Mouse (Mus musculus) neural tube, embryonic 15.5 days (tissue): ENCODE measurements around the gene Lsamp. TPM values are rescaled to one million over a fixed set of nuclear protein-coding genes. Genes with fewer than 3 reads are reported as not detected.

Experiments used
- ATAC-seq: fragments of 200-750 bp; cut with Nextera tagmentation; 2 replicates; pipeline ENCODE4 v1.8.0; 2017; ENCODE audit warnings: mild to moderate bottlenecking, moderate TSS enrichment, moderate library complexity; ENCODE audit not compliant: low FRiP score
- H3K27ac ChIP-seq: fragments of 300-500 bp; sonication (generic); replicated peaks from 2 replicates; pipeline ENCODE4 v1.5.1; 2015; ENCODE audit warnings: mild to moderate bottlenecking, inconsistent platforms
- H3K27me3 ChIP-seq: fragments of 300-500 bp; sonication (generic); replicated peaks from 2 replicates; pipeline ENCODE4 v1.6.1; 2015; ENCODE audit warnings: inconsistent platforms
- H3K36me3 ChIP-seq: fragments of 300-500 bp; sonication (generic); 2 replicates; pipeline ENCODE4 v1.6.1; 2015; ENCODE audit warnings: inconsistent platforms
- H3K4me1 ChIP-seq: fragments of 300-500 bp; sonication (generic); 2 replicates; pipeline ENCODE4 v1.6.1; 2015; ENCODE audit warnings: inconsistent platforms
- H3K4me2 ChIP-seq: fragments of 300-500 bp; sonication (generic); 2 replicates; pipeline ENCODE4 v1.6.1; 2015; ENCODE audit warnings: inconsistent platforms, mild to moderate bottlenecking, moderate library complexity
- H3K4me3 ChIP-seq: fragments of 300-500 bp; sonication (generic); replicated peaks from 2 replicates; pipeline ENCODE4 v1.5.1; 2015; ENCODE audit warnings: mild to moderate bottlenecking, inconsistent platforms
- H3K9ac ChIP-seq: fragments of 300-500 bp; sonication (generic); replicated peaks from 2 replicates; pipeline ENCODE4 v1.6.1; 2015; ENCODE audit warnings: mild to moderate bottlenecking, inconsistent platforms
- H3K9me3 ChIP-seq: fragments of 300-500 bp; sonication (generic); replicated peaks from 2 replicates; pipeline ENCODE4 v1.6.1; 2016; ENCODE audit warnings: inconsistent platforms
- WGBS: fragments of 180-500 bp; shearing (Covaris S2); methylation state at CpG from one replicate; pipeline ENCODE4 v1.1.7; 2015; ENCODE audit warnings: mixed read lengths; 5-methylcytosine and 5-hydroxymethylcytosine counted together
- polyA plus RNA-seq: library from polyadenylated mRNA; unstranded; fragments of >200 nt; fragmentation: Nextera tagmentation; extraction: Ambion mirVana; gene quantifications from 2 replicates; pipeline ENCODE4 v1.2.1, GENCODE M21; 2015

The Lsamp gene
- polyA plus RNA-seq, 1 experiment from 2014 or later, result 124 TPM

GRCm38 (mm10) chr16:41653261-41653660 lies 1669.1 kb downstream of the Lsamp start:
- no peaks in the 10 kb centered on the region for H3K36me3 ChIP-seq
- H3K27ac ChIP-seq, result no peak overlapping the region
- H3K4me1 ChIP-seq, result no peaks in the 10 kb centered on the region
- no peak overlapping the region for H3K4me3 ChIP-seq
- no peak overlapping the region for H3K4me2 ChIP-seq
- no peaks in the 10 kb centered on the region for H3K9me3 ChIP-seq
- H3K9ac ChIP-seq, result no peak overlapping the region
- WGBS, result 87% methylated on average over 2 of the region's 2 CpGs
- H3K27me3 ChIP-seq, result no peaks in the 10 kb centered on the region
- ATAC-seq, result no peak

- no peak for ATAC-seq
- H3K9me3 ChIP-seq, result no peaks in the 10 kb centered on the region
- no peak overlapping the region for H3K4me2 ChIP-seq
- H3K4me1 ChIP-seq, result no peaks in the 10 kb centered on the region
- no peak overlapping the region for H3K9ac ChIP-seq
- 76% methylated on average over 2 of the region's 2 CpGs for WGBS
- no peak overlapping the region for H3K4me3 ChIP-seq
- H3K27me3 ChIP-seq, result no peaks in the 10 kb centered on the region
- no peak overlapping the region for H3K27ac ChIP-seq
- H3K36me3 ChIP-seq, result no peaks in the 10 kb centered on the region
These were observed 1690.3 kb downstream of the Lsamp start for GRCm38 (mm10) chr16:41674316-41675038.

- 75% methylated on average over 3 of the region's 3 CpGs for WGBS
These were observed 1691.6 kb downstream of the Lsamp start for GRCm38 (mm10) chr16:41675774-41676173.

GRCm38 (mm10) chr16:41692435-41692834 lies 1708.3 kb downstream of the Lsamp start:
- Histone ChIP-seq H3K9me3 (no peaks in the 10 kb centered on the region), H3K27me3 (no peaks in the 10 kb centered on the region), H3K4me2 (no peak overlapping the region), H3K27ac (no peak overlapping the region), H3K9ac (no peak overlapping the region), H3K4me1 (no peaks in the 10 kb centered on the region), H3K4me3 (no peak overlapping the region), H3K36me3 (no peaks in the 10 kb centered on the region)
- no peak for ATAC-seq

More at GRCm38 (mm10) chr16:41675774-41676173, 1691.6 kb downstream of the Lsamp start:
- no peaks in the 10 kb centered on the region for H3K9me3 ChIP-seq
- no peak overlapping the region for H3K27ac ChIP-seq
- no peaks in the 10 kb centered on the region for H3K4me1 ChIP-seq
- no peaks in the 10 kb centered on the region for H3K36me3 ChIP-seq
- no peak overlapping the region for H3K4me3 ChIP-seq
- no peak for ATAC-seq
- no peak overlapping the region for H3K4me2 ChIP-seq
- H3K27me3 ChIP-seq, result no peaks in the 10 kb centered on the region
- no peak overlapping the region for H3K9ac ChIP-seq

GRCm38 (mm10) chr16:41701790-41702428 lies 1717.7 kb downstream of the Lsamp start:
- Histone ChIP-seq H3K4me3 (no peak overlapping the region), H3K9me3 (no peaks in the 10 kb centered on the region), H3K27ac (no peak overlapping the region), H3K4me2 (no peak overlapping the region), H3K27me3 (no peaks in the 10 kb centered on the region), H3K9ac (no peak overlapping the region), H3K4me1 (no peaks in the 10 kb centered on the region), H3K36me3 (no peaks in the 10 kb centered on the region)
- ATAC-seq, result no peak
- 88% methylated on average over 5 of the region's 5 CpGs for WGBS

GRCm38 (mm10) chr16:41728900-41729585 lies 1744.9 kb downstream of the Lsamp start:
- WGBS, result 50% methylated on average over 9 of the region's 9 CpGs
- no peak overlapping the region for H3K4me3 ChIP-seq
- no peak overlapping the region for H3K4me2 ChIP-seq
- no peaks in the 10 kb centered on the region for H3K27me3 ChIP-seq
- peak; percentile 81 for ATAC-seq
- peak overlapping the region; percentile 52 for H3K27ac ChIP-seq
- no peaks in the 10 kb centered on the region for H3K9me3 ChIP-seq
- H3K9ac ChIP-seq, result no peak overlapping the region
- no peaks in the 10 kb centered on the region for H3K36me3 ChIP-seq
- peaks cover 7% of the 10 kb centered on the region for H3K4me1 ChIP-seq

- no peaks in the 10 kb centered on the region for H3K36me3 ChIP-seq
- 88% methylated on average over 1 of the region's 1 CpGs for WGBS
- H3K9me3 ChIP-seq, result no peaks in the 10 kb centered on the region
- H3K27me3 ChIP-seq, result no peaks in the 10 kb centered on the region
- H3K4me3 ChIP-seq, result no peak overlapping the region
- H3K4me1 ChIP-seq, result peaks cover 7% of the 10 kb centered on the region
- H3K4me2 ChIP-seq, result no peak overlapping the region
- H3K27ac ChIP-seq, result no peak overlapping the region
- H3K9ac ChIP-seq, result no peak overlapping the region
- no peak for ATAC-seq
These were observed 1745.8 kb downstream of the Lsamp start for GRCm38 (mm10) chr16:41729911-41730310.

- ATAC-seq, result peak; percentile 61
- H3K4me1 ChIP-seq, result no peaks in the 10 kb centered on the region
These were observed 1760.9 kb downstream of the Lsamp start for GRCm38 (mm10) chr16:41745037-41745436.

GRCm38 (mm10) chr16:41746235-41746911 lies 1762.2 kb downstream of the Lsamp start:
- WGBS, result 88% methylated on average over 11 of the region's 11 CpGs
- H3K27ac ChIP-seq, result no peak overlapping the region
- H3K9ac ChIP-seq, result no peak overlapping the region
- no peaks in the 10 kb centered on the region for H3K9me3 ChIP-seq
- H3K4me2 ChIP-seq, result no peak overlapping the region
- H3K4me1 ChIP-seq, result no peaks in the 10 kb centered on the region
- no peaks in the 10 kb centered on the region for H3K27me3 ChIP-seq
- ATAC-seq, result no peak
- no peaks in the 10 kb centered on the region for H3K36me3 ChIP-seq
- H3K4me3 ChIP-seq, result no peak overlapping the region

More at GRCm38 (mm10) chr16:41745037-41745436, 1760.9 kb downstream of the Lsamp start:
- Histone ChIP-seq H3K9me3 (no peaks in the 10 kb centered on the region), H3K36me3 (no peaks in the 10 kb centered on the region), H3K27me3 (no peaks in the 10 kb centered on the region), H3K4me3 (no peak overlapping the region), H3K27ac (no peak overlapping the region), H3K4me2 (no peak overlapping the region), H3K9ac (no peak overlapping the region)
- 52% methylated on average over 4 of the region's 4 CpGs for WGBS

- no peaks in the 10 kb centered on the region for H3K27me3 ChIP-seq
- WGBS, result 41% methylated on average over 2 of the region's 2 CpGs
- H3K27ac ChIP-seq, result no peak overlapping the region
- no peak overlapping the region for H3K4me3 ChIP-seq
- H3K9ac ChIP-seq, result no peak overlapping the region
- ATAC-seq, result no peak
- no peaks in the 10 kb centered on the region for H3K9me3 ChIP-seq
- H3K4me1 ChIP-seq, result no peaks in the 10 kb centered on the region
- no peak overlapping the region for H3K4me2 ChIP-seq
- H3K36me3 ChIP-seq, result no peaks in the 10 kb centered on the region
These were observed 1763.7 kb downstream of the Lsamp start for GRCm38 (mm10) chr16:41747874-41748273.

GRCm38 (mm10) chr16:41748759-41749158 lies 1764.6 kb downstream of the Lsamp start:
- H3K9me3 ChIP-seq, result no peaks in the 10 kb centered on the region
- no peak overlapping the region for H3K4me2 ChIP-seq
- H3K27me3 ChIP-seq, result no peaks in the 10 kb centered on the region
- no peak overlapping the region for H3K4me3 ChIP-seq
- no peak overlapping the region for H3K9ac ChIP-seq
- no peak for ATAC-seq
- no peak overlapping the region for H3K27ac ChIP-seq
- H3K36me3 ChIP-seq, result no peaks in the 10 kb centered on the region
- WGBS, result 91% methylated on average over 2 of the region's 2 CpGs
- H3K4me1 ChIP-seq, result no peaks in the 10 kb centered on the region
